Mouse (Mus musculus) gastrocnemius, postnatal 36 days (tissue): Measurements from ENCODE around the gene Zfp936. TPM values are rescaled to one million over a fixed set of nuclear protein-coding genes. Genes with fewer than 3 reads are reported as not detected.
"Not testable (repeated sequence)": the region's sequence is repeated elsewhere in the genome, so short reads cannot be mapped to it uniquely, and the experiment has no call there.

ENCODE experiments used
- DNase-seq, 2 experiments: peaks; one replicate each; pipeline ENCODE4 v3.0.0; 2022
- intact Hi-C: fragments of 180-260 bp; cut with DNase I; formaldehyde crosslinking; loops from one replicate; pipeline ENCODE4 v1.15.1; 2025
- long read RNA-seq, 2 experiments: library from polyadenylated mRNA; stranded (forward); transcript quantifications; one replicate each; pipeline ENCODE4 v2.0.0; 2021
- microRNA-seq, 2 experiments: library from miRNA; unstranded; fragments of <30 nt; microRNA quantifications; one replicate each; pipeline ENCODE4 v1.2.0; 2021
- total RNA-seq, 2 experiments: library from RNA; stranded (reverse); gene quantifications; 2 replicates each; pipeline ENCODE4 v1.2.3; 2021

The Zfp936 gene
- not detected for total RNA-seq
- long read RNA-seq, experiment 1 = 0 reads
- long read RNA-seq, experiment 2 = 0 reads

- DNase-seq, intact Hi-C loops: not testable (repeated sequence)
Measured at GRCm38 (mm10) chr7:43113929-43114328, at the start of gene Zfp936. Zfp936 (plus strand) TSS chr7:43114229.

GRCm38 (mm10) chr7:43077831-43078230 lies 36.2 kb upstream of the Zfp936 start:
- DNase-seq = no peak
- intact Hi-C loops = no loop called here

- intact Hi-C loops, DNase-seq: not testable (repeated sequence)
Measured at GRCm38 (mm10) chr7:43128691-43129090, 14.7 kb downstream of the Zfp936 start.

- DNase-seq, intact Hi-C loops: not testable (repeated sequence)
Measured at GRCm38 (mm10) chr7:43164121-43164520, 50.1 kb downstream of the Zfp936 start.

- DNase-seq, intact Hi-C loops: not testable (repeated sequence)
Measured at GRCm38 (mm10) chr7:43167101-43167500, 53.1 kb downstream of the Zfp936 start.

GRCm38 (mm10) chr7:43167811-43168210 lies 53.8 kb downstream of the Zfp936 start:
- intact Hi-C loops, DNase-seq: not testable (repeated sequence)

- intact Hi-C loops, DNase-seq: not testable (repeated sequence)
Measured at GRCm38 (mm10) chr7:43168212-43168611, 54.2 kb downstream of the Zfp936 start.

- DNase-seq = no peak
- intact Hi-C loops = no loop called here
Measured at GRCm38 (mm10) chr7:43177003-43177702, 63.1 kb downstream of the Zfp936 start.

GRCm38 (mm10) chr7:43213781-43214180 lies 99.8 kb downstream of the Zfp936 start:
- intact Hi-C loops, DNase-seq: not testable (repeated sequence)

Small RNA genes lying within 50 kb of the gene (microRNA-seq; reads per million reads assigned to microRNA genes)
- 0 reads per million in 2 experiments for gene Gm22707

Other genes with a start within 250 kb of the Zfp936 start
- under 1 TPM in 1 of 2 experiments, not detected in 1; 0.10 TPM for gene Gm2381, start 247.0 kb upstream of the Zfp936 start, total RNA-seq
- not detected for gene Vmn2r63, start 180.4 kb upstream of the Zfp936 start, total RNA-seq
- gene Gm9268, start 95.5 kb upstream of the Zfp936 start, total RNA-seq = not detected
- 1 to 10 TPM; 6.8 to 8.4 TPM for gene Zfp715, start 199.1 kb downstream of the Zfp936 start, total RNA-seq
- not detected for gene Siglecf, start 237.1 kb downstream of the Zfp936 start, total RNA-seq